Mouse (Mus musculus): ENCODE measurements at regions not wholly inside any gene's neighbourhood (a gene's known extent, or its start where the extent isn't known, plus 50 kb on each side); places are given as distances from the start of the nearest gene placed in this dataset.

- H3K9me3 ChIP-seq (replicated peaks; ENCODE audit: control insufficient read depth, low read length) = no peaks in the 10 kb centered on the region
- H3K27me3 ChIP-seq (ENCODE audit: control insufficient read depth, insufficient read depth, low read length) = no peaks in the 10 kb centered on the region
- no peak overlapping the region for H3K27ac ChIP-seq (replicated peaks; ENCODE audit: low read depth, low read length)
- ATAC-seq (replicated peaks; ENCODE audit: insufficient number of reproducible peaks, low FRiP score, low TSS enrichment, low read depth) (no peak), DNase-seq (ENCODE audit: low spot score) (no peak)
- no peak overlapping the region for H3K4me2 ChIP-seq (ENCODE audit: low read depth, low read length)
- H3K9ac ChIP-seq (replicated peaks; ENCODE audit: low read length) = no peak overlapping the region
- WGBS = 79% methylated on average over 3 of the region's 4 CpGs
- H3K4me3 ChIP-seq (ENCODE audit: low read depth, low read length) = no peak overlapping the region
- no peaks in the 10 kb centered on the region for H3K36me3 ChIP-seq (replicated peaks; ENCODE audit: control insufficient read depth, insufficient read depth, low read depth, low read length)
- H3K4me1 ChIP-seq (ENCODE audit: control insufficient read depth, insufficient read depth, low read length) = no peaks in the 10 kb centered on the region
Measured at GRCm38 (mm10) chr7:128979904-128980303, 235.2 kb downstream of the Sec23ip start.

DNA sequence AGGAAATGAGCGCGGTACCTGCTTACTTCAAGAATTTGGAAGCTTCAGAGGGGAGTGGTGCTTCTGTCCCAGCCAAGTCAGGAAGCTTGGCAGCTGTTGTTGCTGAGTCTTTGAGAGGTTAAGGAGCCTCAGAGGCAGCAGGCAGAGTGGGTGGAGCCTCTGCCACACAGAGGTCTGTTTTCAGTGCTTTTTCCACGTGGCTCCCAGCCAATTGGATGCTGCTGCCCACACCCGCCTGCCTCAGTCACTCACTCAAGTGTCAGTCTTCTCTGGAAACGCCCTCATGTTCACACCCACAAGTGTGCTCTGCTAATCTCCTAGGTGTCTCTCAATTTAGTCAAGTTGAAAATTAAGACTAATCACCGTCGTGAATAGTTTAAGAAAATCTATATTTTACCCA is 236.1 kb downstream of the Sec23ip start:
- DNase-seq (ENCODE audit: low spot score) (no peak), ATAC-seq (replicated peaks; ENCODE audit: insufficient number of reproducible peaks, low FRiP score, low TSS enrichment, low read depth) (no peak)
- H3K4me2 ChIP-seq (ENCODE audit: low read depth, low read length) = no peak overlapping the region
- H3K9me3 ChIP-seq (replicated peaks; ENCODE audit: control insufficient read depth, low read length) = no peaks in the 10 kb centered on the region
- no peaks in the 10 kb centered on the region for H3K4me1 ChIP-seq (ENCODE audit: control insufficient read depth, insufficient read depth, low read length)
- H3K4me3 ChIP-seq (ENCODE audit: low read depth, low read length) = no peak overlapping the region
- no peaks in the 10 kb centered on the region for H3K27me3 ChIP-seq (ENCODE audit: control insufficient read depth, insufficient read depth, low read length)
- H3K9ac ChIP-seq (replicated peaks; ENCODE audit: low read length) = no peak overlapping the region
- H3K36me3 ChIP-seq (replicated peaks; ENCODE audit: control insufficient read depth, insufficient read depth, low read depth, low read length) = no peaks in the 10 kb centered on the region
- 71% methylated on average over 7 of the region's 7 CpGs for WGBS
- H3K27ac ChIP-seq (replicated peaks; ENCODE audit: low read depth, low read length) = no peak overlapping the region

DNA sequence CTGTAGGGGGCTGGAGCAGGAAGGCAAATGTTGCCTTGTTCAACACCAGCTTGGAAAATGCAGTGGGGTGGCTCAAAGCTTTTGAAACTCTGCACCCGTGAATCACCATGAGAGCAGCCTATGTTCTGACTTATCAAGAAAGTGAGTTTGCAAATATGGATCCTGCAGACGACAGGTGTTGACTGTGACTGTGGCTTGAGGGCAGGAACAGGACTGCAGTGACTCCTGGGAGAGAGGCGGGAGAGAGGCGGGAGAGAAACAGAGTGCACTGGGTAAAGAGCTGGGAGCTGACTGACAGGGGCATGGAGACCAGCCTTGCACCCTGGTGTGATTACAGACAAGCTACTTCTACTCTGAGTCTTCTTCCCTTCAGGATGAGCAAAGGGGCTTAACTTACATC is 254.0 kb downstream of the Sec23ip start:
- no peaks in the 10 kb centered on the region for H3K36me3 ChIP-seq (replicated peaks; ENCODE audit: control insufficient read depth, insufficient read depth, low read depth, low read length)
- no peak for DNase-seq (ENCODE audit: low spot score)

DNA sequence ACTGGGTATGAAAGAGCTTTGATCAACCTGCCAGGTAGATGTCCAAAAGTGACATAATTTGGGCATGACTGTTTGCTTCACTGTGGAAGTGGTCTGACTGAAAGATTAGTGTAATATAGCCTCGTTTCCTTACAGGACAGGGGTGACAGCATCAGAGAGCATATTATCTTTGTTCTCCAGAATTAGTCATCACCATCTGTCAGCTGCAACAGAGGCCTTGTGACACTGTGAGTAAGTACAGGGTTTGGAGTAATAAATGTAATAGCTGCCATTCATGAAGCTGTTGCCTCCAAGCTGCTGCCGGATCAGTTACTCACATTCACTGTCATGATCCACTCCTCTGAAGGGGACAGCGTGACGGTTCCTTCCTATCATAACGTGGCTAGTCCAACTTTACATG is 254.4 kb upstream of the Plpp4 start:
- no peak overlapping the region for H3K4me3 ChIP-seq (ENCODE audit: low read depth, low read length)
- H3K9me3 ChIP-seq (replicated peaks; ENCODE audit: control insufficient read depth, low read length) = no peaks in the 10 kb centered on the region
- H3K36me3 ChIP-seq (replicated peaks; ENCODE audit: control insufficient read depth, insufficient read depth, low read depth, low read length) = no peaks in the 10 kb centered on the region
- no peaks in the 10 kb centered on the region for H3K4me1 ChIP-seq (ENCODE audit: control insufficient read depth, insufficient read depth, low read length)
- no peak overlapping the region for H3K4me2 ChIP-seq (ENCODE audit: low read depth, low read length)
- H3K27ac ChIP-seq (replicated peaks; ENCODE audit: low read depth, low read length) = no peak overlapping the region
- H3K9ac ChIP-seq (replicated peaks; ENCODE audit: low read length) = no peak overlapping the region
- no peaks in the 10 kb centered on the region for H3K27me3 ChIP-seq (ENCODE audit: control insufficient read depth, insufficient read depth, low read length)
- ATAC-seq (replicated peaks; ENCODE audit: insufficient number of reproducible peaks, low FRiP score, low TSS enrichment, low read depth) (no peak), DNase-seq (ENCODE audit: low spot score) (no peak)
- WGBS = 79% methylated on average over 5 of the region's 5 CpGs

More for the DNA sequence above, 254.0 kb downstream of the Sec23ip start:
- no peaks in the 10 kb centered on the region for H3K4me1 ChIP-seq (ENCODE audit: control insufficient read depth, insufficient read depth, low read length)
- H3K4me2 ChIP-seq (ENCODE audit: low read depth, low read length) = no peak overlapping the region
- H3K9me3 ChIP-seq (replicated peaks; ENCODE audit: control insufficient read depth, low read length) = no peaks in the 10 kb centered on the region
- no peak overlapping the region for H3K9ac ChIP-seq (replicated peaks; ENCODE audit: low read length)
- H3K27me3 ChIP-seq (ENCODE audit: control insufficient read depth, insufficient read depth, low read length) = no peaks in the 10 kb centered on the region
- H3K27ac ChIP-seq (replicated peaks; ENCODE audit: low read depth, low read length) = no peak overlapping the region
- no peak overlapping the region for H3K4me3 ChIP-seq (ENCODE audit: low read depth, low read length)
- WGBS = 74% methylated on average over 4 of the region's 4 CpGs
- ATAC-seq (replicated peaks; ENCODE audit: insufficient number of reproducible peaks, low FRiP score, low TSS enrichment, low read depth) = no peak

DNA sequence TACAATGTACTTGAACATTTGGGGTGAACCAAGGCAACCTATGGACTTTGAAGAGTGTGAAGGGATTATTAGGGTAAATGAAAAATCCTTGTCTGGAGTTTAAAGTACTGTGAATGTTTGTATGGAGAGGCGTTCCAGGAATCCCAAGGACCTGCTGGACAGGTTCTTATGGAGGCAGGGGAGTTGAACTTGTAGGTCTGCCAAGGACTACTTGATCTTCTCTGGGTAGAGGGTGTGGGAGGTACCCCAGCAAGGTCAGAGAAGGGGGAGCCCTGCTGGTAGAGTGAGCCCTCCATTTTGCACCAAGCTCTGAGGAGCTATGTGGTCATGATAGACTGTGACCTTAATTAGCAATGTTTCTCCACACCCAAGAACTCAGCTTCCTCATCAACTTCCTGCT is 253.7 kb upstream of the Plpp4 start:
- no peaks in the 10 kb centered on the region for H3K36me3 ChIP-seq (replicated peaks; ENCODE audit: control insufficient read depth, insufficient read depth, low read depth, low read length)
- H3K27me3 ChIP-seq (ENCODE audit: control insufficient read depth, insufficient read depth, low read length) = no peaks in the 10 kb centered on the region
- H3K4me2 ChIP-seq (ENCODE audit: low read depth, low read length) = no peak overlapping the region
- no peaks in the 10 kb centered on the region for H3K9me3 ChIP-seq (replicated peaks; ENCODE audit: control insufficient read depth, low read length)
- no peak overlapping the region for H3K4me3 ChIP-seq (ENCODE audit: low read depth, low read length)
- ATAC-seq (replicated peaks; ENCODE audit: insufficient number of reproducible peaks, low FRiP score, low TSS enrichment, low read depth) (no peak), DNase-seq (ENCODE audit: low spot score) (no peak)
- WGBS = 81% methylated on average over 1 of the region's 1 CpGs
- H3K27ac ChIP-seq (replicated peaks; ENCODE audit: low read depth, low read length) = no peak overlapping the region
- no peak overlapping the region for H3K9ac ChIP-seq (replicated peaks; ENCODE audit: low read length)
- H3K4me1 ChIP-seq (ENCODE audit: control insufficient read depth, insufficient read depth, low read length) = no peaks in the 10 kb centered on the region

DNA sequence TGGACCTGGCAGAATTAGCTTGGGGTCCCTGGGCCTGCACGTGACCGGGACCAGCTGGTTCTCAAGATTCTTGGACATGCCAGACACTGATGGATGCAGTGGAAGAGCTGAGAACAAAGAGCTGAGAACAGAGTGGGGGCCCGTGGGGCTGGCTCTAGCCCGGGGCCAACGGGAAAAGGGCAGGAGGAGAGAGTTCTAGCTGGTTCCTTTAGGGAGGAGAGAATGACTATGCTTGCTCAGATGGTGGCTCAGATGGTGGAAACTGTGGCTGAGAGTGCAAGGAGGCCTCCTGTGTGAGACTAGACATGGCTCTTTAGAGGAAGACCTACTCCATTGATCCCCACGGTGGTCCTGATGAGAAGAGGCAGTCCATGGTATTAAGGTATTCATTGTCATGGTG is 240.5 kb upstream of the Plpp4 start:
- ATAC-seq (replicated peaks; ENCODE audit: insufficient number of reproducible peaks, low FRiP score, low TSS enrichment, low read depth) = no peak
- WGBS = 88% methylated on average over 6 of the region's 6 CpGs
- no peaks in the 10 kb centered on the region for H3K9me3 ChIP-seq (replicated peaks; ENCODE audit: control insufficient read depth, low read length)
- H3K27me3 ChIP-seq (ENCODE audit: control insufficient read depth, insufficient read depth, low read length) = no peaks in the 10 kb centered on the region
- no peak overlapping the region for H3K4me2 ChIP-seq (ENCODE audit: low read depth, low read length)
- no peaks in the 10 kb centered on the region for H3K4me1 ChIP-seq (ENCODE audit: control insufficient read depth, insufficient read depth, low read length)
- H3K27ac ChIP-seq (replicated peaks; ENCODE audit: low read depth, low read length) = no peak overlapping the region
- no peak overlapping the region for H3K4me3 ChIP-seq (ENCODE audit: low read depth, low read length)
- no peak overlapping the region for H3K9ac ChIP-seq (replicated peaks; ENCODE audit: low read length)
- DNase-seq (ENCODE audit: low spot score) = no peak
- H3K36me3 ChIP-seq (replicated peaks; ENCODE audit: control insufficient read depth, insufficient read depth, low read depth, low read length) = no peaks in the 10 kb centered on the region

DNA sequence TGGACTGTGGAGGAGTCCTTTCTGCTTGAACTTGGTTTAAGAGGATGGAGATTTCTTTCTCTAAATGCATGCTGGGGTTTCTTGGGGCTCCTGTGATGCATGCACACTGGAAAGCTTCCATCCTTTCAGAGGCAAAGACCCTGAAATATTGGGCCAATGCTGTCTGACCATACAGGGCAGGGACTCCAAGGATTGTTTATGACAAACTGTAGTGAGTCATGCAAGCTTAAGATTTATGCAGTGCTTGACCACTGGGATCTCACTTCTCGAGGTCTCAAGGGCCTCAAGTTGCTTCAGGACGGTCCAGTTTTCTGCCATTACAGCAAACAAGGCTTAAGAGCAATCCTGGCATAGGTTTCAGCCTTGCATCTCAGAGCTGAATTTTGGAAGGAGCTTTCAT is 229.7 kb upstream of the Plpp4 start:
- no peaks in the 10 kb centered on the region for H3K4me1 ChIP-seq (ENCODE audit: control insufficient read depth, insufficient read depth, low read length)
- no peak for ATAC-seq (replicated peaks; ENCODE audit: insufficient number of reproducible peaks, low FRiP score, low TSS enrichment, low read depth)
- no peak for DNase-seq (ENCODE audit: low spot score)
- no peaks in the 10 kb centered on the region for H3K36me3 ChIP-seq (replicated peaks; ENCODE audit: control insufficient read depth, insufficient read depth, low read depth, low read length)
- H3K9ac ChIP-seq (replicated peaks; ENCODE audit: low read length) = no peak overlapping the region
- 75% methylated on average over 2 of the region's 2 CpGs for WGBS
- no peaks in the 10 kb centered on the region for H3K9me3 ChIP-seq (replicated peaks; ENCODE audit: control insufficient read depth, low read length)
- no peak overlapping the region for H3K4me3 ChIP-seq (ENCODE audit: low read depth, low read length)
- H3K4me2 ChIP-seq (ENCODE audit: low read depth, low read length) = no peak overlapping the region
- H3K27me3 ChIP-seq (ENCODE audit: control insufficient read depth, insufficient read depth, low read length) = no peaks in the 10 kb centered on the region
- no peak overlapping the region for H3K27ac ChIP-seq (replicated peaks; ENCODE audit: low read depth, low read length)

- Histone ChIP-seq H3K4me2 (ENCODE audit: low read depth, low read length) (no peak overlapping the region), H3K36me3 (replicated peaks; ENCODE audit: control insufficient read depth, insufficient read depth, low read depth, low read length) (no peaks in the 10 kb centered on the region), H3K27me3 (ENCODE audit: control insufficient read depth, insufficient read depth, low read length) (no peaks in the 10 kb centered on the region), H3K9me3 (replicated peaks; ENCODE audit: control insufficient read depth, low read length) (no peaks in the 10 kb centered on the region), H3K4me1 (ENCODE audit: control insufficient read depth, insufficient read depth, low read length) (no peaks in the 10 kb centered on the region), H3K4me3 (ENCODE audit: low read depth, low read length) (no peak overlapping the region), H3K9ac (replicated peaks; ENCODE audit: low read length) (no peak overlapping the region), H3K27ac (replicated peaks; ENCODE audit: low read depth, low read length) (no peak overlapping the region)
- DNase-seq (ENCODE audit: low spot score) = no peak
- 82% methylated on average over 5 of the region's 5 CpGs for WGBS
- ATAC-seq (replicated peaks; ENCODE audit: insufficient number of reproducible peaks, low FRiP score, low TSS enrichment, low read depth) = no peak
Measured at GRCm38 (mm10) chr7:129048023-129048422, 208.8 kb upstream of the Plpp4 start.

GRCm38 (mm10) chr7:129049726-129050125 is 207.1 kb upstream of the Plpp4 start:
- H3K4me3 ChIP-seq (ENCODE audit: low read depth, low read length) = no peak overlapping the region
- H3K4me1 ChIP-seq (ENCODE audit: control insufficient read depth, insufficient read depth, low read length) = no peaks in the 10 kb centered on the region
- WGBS = 90% methylated on average over 4 of the region's 4 CpGs
- no peak overlapping the region for H3K4me2 ChIP-seq (ENCODE audit: low read depth, low read length)
- no peaks in the 10 kb centered on the region for H3K27me3 ChIP-seq (ENCODE audit: control insufficient read depth, insufficient read depth, low read length)
- ATAC-seq (replicated peaks; ENCODE audit: insufficient number of reproducible peaks, low FRiP score, low TSS enrichment, low read depth) (no peak), DNase-seq (ENCODE audit: low spot score) (no peak)
- no peak overlapping the region for H3K9ac ChIP-seq (replicated peaks; ENCODE audit: low read length)
- H3K9me3 ChIP-seq (replicated peaks; ENCODE audit: control insufficient read depth, low read length) = no peaks in the 10 kb centered on the region
- H3K27ac ChIP-seq (replicated peaks; ENCODE audit: low read depth, low read length) = no peak overlapping the region
- H3K36me3 ChIP-seq (replicated peaks; ENCODE audit: control insufficient read depth, insufficient read depth, low read depth, low read length) = no peaks in the 10 kb centered on the region
